In the genomic region with DNA sequence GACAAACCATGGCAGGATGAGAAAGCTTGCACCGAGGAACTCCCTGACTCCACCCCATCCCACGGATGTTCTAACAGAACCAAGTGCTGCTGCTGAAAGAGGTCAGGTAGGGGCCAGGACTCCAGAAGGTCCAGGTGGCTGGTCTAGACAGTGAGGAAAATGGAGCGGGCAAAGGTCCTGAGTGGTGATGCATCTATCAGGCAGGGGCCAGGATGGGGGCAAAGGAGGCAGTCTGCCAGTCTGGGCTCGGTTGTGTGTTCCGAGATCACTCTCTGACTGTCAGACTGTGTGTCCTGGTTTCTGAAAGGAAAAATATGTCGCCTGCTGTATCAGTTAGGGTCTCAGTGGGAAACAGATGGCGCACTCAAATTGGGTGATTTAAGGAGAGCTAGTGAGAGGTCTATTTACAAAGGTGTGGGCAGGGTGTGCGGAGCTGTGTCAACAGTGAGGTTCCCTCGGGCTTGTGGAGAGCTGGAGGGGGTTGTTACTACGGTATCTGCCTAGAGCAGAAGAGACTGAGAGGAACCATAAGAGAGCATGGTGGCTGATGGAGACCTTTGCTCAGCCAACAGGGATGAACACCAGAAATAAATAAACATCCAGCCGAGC, we compare ENCODE assay signal across 12 mouse cellular contexts.
DNase-seq lines count a peak whose midpoint lies in the region; ATAC-seq lines count a peak whose summit lies in the region.
"Had no signal": no experiment of that assay in that cellular context is flagged by ENCODE, and none has a peak within 500 bp of the region (broad histone marks: within the 10 kb centered on the region; RNA-seq: fewer than 3 reads in every experiment).

No protein-coding gene starts in this region.

- no peak for DNase-seq in frontal cortex, postnatal 25 days (ENCODE audit: low spot score in 2 of 2)
- no peak for DNase-seq in liver, embryonic 11.5 days (ENCODE audit: low spot score)
- DNase-seq in thymus, postnatal 10 days (ENCODE audit: low spot score in 2 of 2) = no peak
- no peak for DNase-seq in spleen, postnatal 36 days (ENCODE audit: low spot score in 2 of 2)
- DNase-seq: adrenal gland, postnatal 36 days had no signal

- no peak overlapping the region for H3K4me2 ChIP-seq in liver, embryonic 15.5 days
- no peak overlapping the region for H3K4me2 ChIP-seq in liver, embryonic 11.5 days
- H3K4me2 ChIP-seq in forebrain, embryonic 13.5 days = 0 out of 2 replicates have a peak overlapping the region, but pooled peaks have one; percentile 18
- H3K4me2 ChIP-seq in neural tube, embryonic 13.5 days = no peak overlapping the region
- H3K4me2 ChIP-seq: heart, embryonic 12.5 days had no signal

- no peak overlapping the region for H3K9ac ChIP-seq in liver, embryonic 15.5 days
- H3K9ac ChIP-seq in liver, embryonic 11.5 days (ENCODE audit: low read depth, low read length) = no peak overlapping the region
- no peak overlapping the region for H3K9ac ChIP-seq in forebrain, embryonic 13.5 days
- no peak overlapping the region for H3K9ac ChIP-seq in neural tube, embryonic 13.5 days
- H3K9ac ChIP-seq: heart, embryonic 12.5 days had no signal

- no peak overlapping the region for H3K4me3 ChIP-seq in liver, embryonic 15.5 days (replicated peaks)
- H3K4me3 ChIP-seq in liver, embryonic 11.5 days (ENCODE audit: low read depth, low read length) = no peak overlapping the region
- no peak overlapping the region for H3K4me3 ChIP-seq in forebrain, embryonic 13.5 days
- no peak overlapping the region for H3K4me3 ChIP-seq in neural tube, embryonic 13.5 days
- H3K4me3 ChIP-seq: heart, embryonic 12.5 days; layer of hippocampus, adult 2 months had no signal

- H3K27ac ChIP-seq in liver, embryonic 15.5 days (replicated peaks) = no peak overlapping the region
- no peak overlapping the region for H3K27ac ChIP-seq in liver, embryonic 11.5 days (ENCODE audit: low read depth, low read length)
- peak overlapping the region; percentile 59; the same call in 1 of the 2 replicates for H3K27ac ChIP-seq in forebrain, embryonic 13.5 days
- H3K27ac ChIP-seq in neural tube, embryonic 13.5 days (replicated peaks) = peak overlapping the region; percentile 14; the same call in 1 of the 2 replicates
- H3K27ac ChIP-seq: layer of hippocampus, adult 2 months had no signal

- H3K27me3 ChIP-seq in liver, embryonic 15.5 days = no peaks in the 10 kb centered on the region
- H3K27me3 ChIP-seq in liver, embryonic 11.5 days (replicated peaks; ENCODE audit: control insufficient read depth, insufficient read depth, low read length) = no peaks in the 10 kb centered on the region
- no peaks in the 10 kb centered on the region for H3K27me3 ChIP-seq in forebrain, embryonic 13.5 days
- peaks cover 2% of the 10 kb centered on the region; the same call in 1 of the 2 replicates for H3K27me3 ChIP-seq in neural tube, embryonic 13.5 days

- no peaks in the 10 kb centered on the region for H3K36me3 ChIP-seq in liver, embryonic 15.5 days (replicated peaks)
- no peaks in the 10 kb centered on the region for H3K36me3 ChIP-seq in liver, embryonic 11.5 days (ENCODE audit: control insufficient read depth, insufficient read depth, low read length)
- no peaks in the 10 kb centered on the region for H3K36me3 ChIP-seq in forebrain, embryonic 13.5 days (ENCODE audit: poor library complexity, severe bottlenecking)
- H3K36me3 ChIP-seq in neural tube, embryonic 13.5 days = no peaks in the 10 kb centered on the region
- H3K36me3 ChIP-seq: heart, embryonic 12.5 days had no signal

- peak; percentile 38; the same call in 1 of the 2 replicates for ATAC-seq in frontal cortex, adult (ENCODE audit: low TSS enrichment)
- 0 out of 2 replicates have a peak, but pooled peaks have one; percentile 22 for ATAC-seq in liver, embryonic 15.5 days (ENCODE audit: insufficient read depth)
- ATAC-seq in liver, embryonic 11.5 days (replicated peaks; ENCODE audit: low FRiP score) = no peak; the same call in 1 of the 2 replicates
- ATAC-seq in forebrain, embryonic 13.5 days = peak; percentile 70
- ATAC-seq in neural tube, embryonic 13.5 days (ENCODE audit: low read depth) = no peak
- ATAC-seq: CD4-positive, CD25-positive, alpha-beta regulatory T cell, adult 4 months had no signal

- no peaks in the 10 kb centered on the region for H3K9me3 ChIP-seq in liver, embryonic 15.5 days (replicated peaks)
- no peaks in the 10 kb centered on the region for H3K9me3 ChIP-seq in liver, embryonic 11.5 days (ENCODE audit: control insufficient read depth, low read length)
- no peaks in the 10 kb centered on the region for H3K9me3 ChIP-seq in forebrain, embryonic 13.5 days (replicated peaks)
- no peaks in the 10 kb centered on the region for H3K9me3 ChIP-seq in neural tube, embryonic 13.5 days
- H3K9me3 ChIP-seq: heart, embryonic 12.5 days had no signal

- WGBS in liver, embryonic 15.5 days (ENCODE audit: insufficient replicate concordance) = 38% methylated on average over 11 of the region's 11 CpGs
- 42% methylated on average over 11 of the region's 11 CpGs for WGBS in liver, embryonic 11.5 days
- WGBS in forebrain, embryonic 13.5 days = 51% methylated on average over 11 of the region's 11 CpGs
- 29% methylated on average over 11 of the region's 11 CpGs for WGBS in neural tube, embryonic 13.5 days

- no peaks in the 10 kb centered on the region for H3K4me1 ChIP-seq in liver, embryonic 15.5 days (replicated peaks)
- no peaks in the 10 kb centered on the region for H3K4me1 ChIP-seq in liver, embryonic 11.5 days (replicated peaks; ENCODE audit: control insufficient read depth, insufficient read depth, low read length)
- peaks cover 39% of the 10 kb centered on the region for H3K4me1 ChIP-seq in forebrain, embryonic 13.5 days
- H3K4me1 ChIP-seq in neural tube, embryonic 13.5 days (replicated peaks) = peaks cover 56% of the 10 kb centered on the region

Comparison
In these comparisons a context has a peak if more than half of its experiments do, and no peak if none do; other contexts are left out.
1. ATAC-seq: peak in frontal cortex, adult (single experiment), liver, embryonic 15.5 days (single experiment) and forebrain, embryonic 13.5 days (single experiment); none in liver, embryonic 11.5 days (single experiment) and neural tube, embryonic 13.5 days (single experiment).
2. H3K27ac ChIP-seq: peak in forebrain, embryonic 13.5 days (single experiment) and neural tube, embryonic 13.5 days (single experiment); none in liver, embryonic 15.5 days (single experiment) and liver, embryonic 11.5 days (single experiment).